Mouse (Mus musculus): ENCODE data around the gene Fam171a2.

The Fam171a2 gene

DNA sequence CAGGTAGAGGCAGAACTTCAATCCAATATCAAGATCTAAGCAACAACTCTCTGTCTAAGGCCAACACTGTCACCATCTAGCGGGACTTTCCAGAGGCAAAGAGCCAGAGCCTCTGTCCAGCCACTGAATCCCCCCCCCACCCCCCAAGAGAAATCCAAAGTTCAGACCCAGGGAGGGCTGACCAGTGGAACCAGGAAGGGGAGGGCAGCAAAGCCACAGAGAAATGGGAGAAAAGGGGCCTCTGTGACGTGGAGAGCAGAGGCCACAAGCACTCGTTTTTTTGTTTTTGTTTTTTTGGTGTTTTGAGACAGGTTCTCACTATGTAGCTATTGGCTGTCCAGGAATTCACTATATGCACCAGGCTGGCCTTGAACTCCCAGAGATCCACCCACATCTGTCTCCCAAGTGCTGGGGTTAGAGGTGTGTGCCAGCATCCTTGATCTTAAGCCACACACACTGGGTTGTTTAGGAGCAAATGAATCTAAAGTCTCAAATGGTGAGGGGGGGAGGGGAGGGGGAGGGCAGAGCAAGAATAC lies 37.6 kb downstream of the Fam171a2 start:
- no peak for DNase-seq (ENCODE audit: low spot score)

DNA sequence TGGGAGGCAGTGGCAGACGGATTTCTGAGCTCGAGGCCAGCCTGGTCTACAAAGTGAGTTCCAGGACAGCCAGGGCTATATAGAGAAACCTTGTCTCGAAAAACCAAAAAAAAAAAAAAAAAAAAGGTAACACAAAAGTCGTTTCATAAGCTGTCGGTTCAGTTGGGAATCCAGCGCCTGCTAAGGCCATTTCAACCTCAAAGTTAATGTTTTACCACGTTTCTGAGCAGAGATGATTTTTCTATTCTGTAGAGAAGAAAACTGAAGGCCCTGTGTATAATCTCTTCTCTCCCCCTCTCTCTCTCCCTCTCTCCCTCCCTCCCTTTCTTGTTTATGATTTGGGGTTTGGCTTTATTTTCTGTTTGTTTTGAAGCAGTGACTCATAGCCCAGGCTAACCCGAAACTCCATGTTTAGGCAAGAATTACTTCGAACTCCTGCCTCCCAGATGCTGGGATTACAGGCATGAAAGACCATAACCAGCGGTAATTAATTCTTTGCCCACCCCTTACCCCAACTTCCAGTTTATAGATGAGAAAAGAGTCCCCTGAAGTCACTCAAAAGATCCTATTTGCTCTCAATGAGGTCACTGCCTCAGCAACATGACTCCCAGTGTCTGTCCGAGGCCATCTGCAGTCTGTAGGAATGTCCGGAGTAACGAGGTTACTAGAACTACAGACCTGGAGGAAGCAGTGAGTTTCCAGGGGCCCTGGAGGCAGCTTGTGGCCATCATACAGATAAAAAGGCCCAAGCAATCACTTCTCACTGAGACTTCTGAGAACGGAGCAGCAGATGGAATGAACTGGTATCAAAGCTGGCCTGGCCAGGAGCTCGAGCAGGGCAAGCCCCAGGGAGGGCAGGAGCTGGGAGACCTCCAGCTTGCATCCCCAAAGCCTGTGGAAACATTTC lies 38.3 kb downstream of the Fam171a2 start:
- no peak for DNase-seq (ENCODE audit: low spot score)

DNA sequence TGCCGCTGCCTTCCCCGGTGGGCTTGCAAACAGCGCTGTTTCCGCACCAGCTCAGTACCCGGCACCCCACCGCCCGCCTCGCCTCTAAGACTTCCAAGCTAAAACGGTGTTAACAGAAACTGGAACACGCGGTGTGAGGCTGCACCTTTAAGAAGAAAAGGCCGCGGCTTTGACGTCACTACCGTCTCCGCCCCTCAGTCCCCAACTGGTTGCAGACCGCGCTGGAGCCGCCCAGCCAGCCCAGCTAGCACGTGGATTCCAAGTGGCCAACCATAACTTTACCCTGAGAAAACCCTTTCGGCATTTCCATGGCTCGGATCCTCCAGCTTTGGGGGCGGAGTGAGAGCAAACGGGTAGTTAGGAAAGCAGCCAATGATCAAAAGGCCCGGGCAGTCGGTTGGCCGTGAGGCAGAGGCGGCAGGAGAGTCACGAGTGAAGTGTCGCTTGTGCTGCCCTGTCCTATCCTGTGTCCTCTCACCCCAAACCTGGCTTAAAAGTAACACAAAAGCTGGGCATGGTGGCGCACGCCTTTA lies 39.1 kb downstream of the Fam171a2 start:
- peak; percentile 97 for DNase-seq (ENCODE audit: low spot score)

DNA sequence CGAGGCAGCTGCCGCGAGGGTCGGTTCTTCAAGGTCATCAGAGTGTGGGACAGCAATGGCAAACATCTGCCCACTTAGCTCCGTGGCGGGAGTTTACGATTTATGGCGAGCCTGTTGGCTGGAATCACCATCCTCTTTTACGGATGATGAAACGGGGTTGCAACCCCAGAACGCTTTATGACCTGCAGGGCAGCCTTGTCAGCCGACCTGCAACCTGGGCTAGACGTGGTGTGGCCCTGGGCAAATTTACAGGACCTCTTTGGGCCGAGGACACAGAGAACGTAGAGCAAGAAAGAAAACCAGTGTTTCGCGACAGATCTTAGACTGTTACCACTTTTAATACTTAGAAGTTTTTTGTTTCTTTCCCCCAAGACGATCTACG lies 39.7 kb downstream of the Fam171a2 start, which contains the start of gene Slc25a39:
Gene Slc25a39, minus strand, starts transcription at position 113 of the 382 bp plus-strand sequence.
- no peak for DNase-seq (ENCODE audit: low spot score)

DNA sequence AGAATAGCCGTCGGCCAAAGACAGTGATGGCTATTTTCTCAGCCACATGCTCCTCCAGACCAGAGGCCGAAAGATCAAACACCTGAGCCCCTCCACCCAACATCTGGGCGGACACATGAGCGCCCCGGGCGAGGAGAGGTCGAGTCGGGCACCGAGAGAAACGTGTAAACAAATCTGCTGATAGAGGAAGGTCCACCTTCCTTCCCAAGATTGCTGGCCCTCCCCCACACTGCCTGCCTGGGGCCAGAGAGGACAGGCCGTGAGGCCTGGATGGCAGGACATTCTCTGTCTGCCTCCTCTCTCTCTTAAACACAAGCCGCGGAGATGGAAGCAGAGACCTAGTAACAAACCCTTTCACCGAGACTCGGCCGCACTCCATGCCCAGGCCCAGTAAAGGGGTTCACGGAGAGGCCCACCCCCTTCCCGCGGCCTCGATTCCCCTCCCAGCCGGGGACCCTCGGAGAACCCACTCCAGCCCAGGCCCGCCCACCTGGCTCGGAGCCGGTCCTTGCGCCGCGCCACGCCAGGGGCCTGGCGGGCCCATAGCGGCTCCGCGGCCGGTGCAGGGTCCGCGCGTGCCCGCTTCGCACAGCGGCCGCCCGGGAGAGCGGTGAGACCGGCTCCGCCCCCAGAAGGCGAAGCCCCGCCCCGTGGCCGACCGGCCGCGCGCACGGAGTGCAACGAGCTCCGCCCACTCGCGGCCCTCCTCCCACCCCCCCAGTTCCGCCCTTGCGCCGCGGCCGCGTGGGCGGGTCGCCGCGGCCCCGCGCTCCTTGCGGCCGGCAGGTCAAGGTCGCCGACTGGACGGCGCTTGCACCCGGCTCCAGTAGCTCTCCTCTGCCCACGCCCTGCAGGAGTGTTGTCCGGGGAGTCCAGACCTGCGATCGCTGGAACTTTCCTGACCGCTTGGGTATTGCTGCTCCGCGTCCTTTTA lies 40.3 kb downstream of the Fam171a2 start:
- DNase-seq (ENCODE audit: low spot score), result peak; percentile 88

DNA sequence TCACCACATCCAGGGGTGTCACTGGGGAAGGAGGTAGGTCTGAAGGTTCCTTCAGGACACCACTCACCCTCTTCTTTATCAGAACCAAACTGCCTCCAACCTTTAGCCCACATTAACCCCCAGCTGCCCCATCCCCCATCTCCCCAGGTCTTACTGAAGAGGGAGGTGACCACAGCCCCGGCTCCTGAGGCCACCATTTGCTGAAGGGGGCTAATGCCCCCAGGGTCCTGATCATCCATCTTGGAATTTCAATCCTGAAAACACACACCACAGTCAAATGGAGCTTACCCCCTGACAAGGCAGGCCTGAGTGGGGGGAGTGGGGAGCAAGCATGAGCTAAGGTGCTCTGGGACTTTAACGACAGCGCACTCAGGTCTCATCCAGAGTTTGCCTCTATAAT lies 41.1 kb downstream of the Fam171a2 start:
- no peak for DNase-seq (ENCODE audit: low spot score)

DNA sequence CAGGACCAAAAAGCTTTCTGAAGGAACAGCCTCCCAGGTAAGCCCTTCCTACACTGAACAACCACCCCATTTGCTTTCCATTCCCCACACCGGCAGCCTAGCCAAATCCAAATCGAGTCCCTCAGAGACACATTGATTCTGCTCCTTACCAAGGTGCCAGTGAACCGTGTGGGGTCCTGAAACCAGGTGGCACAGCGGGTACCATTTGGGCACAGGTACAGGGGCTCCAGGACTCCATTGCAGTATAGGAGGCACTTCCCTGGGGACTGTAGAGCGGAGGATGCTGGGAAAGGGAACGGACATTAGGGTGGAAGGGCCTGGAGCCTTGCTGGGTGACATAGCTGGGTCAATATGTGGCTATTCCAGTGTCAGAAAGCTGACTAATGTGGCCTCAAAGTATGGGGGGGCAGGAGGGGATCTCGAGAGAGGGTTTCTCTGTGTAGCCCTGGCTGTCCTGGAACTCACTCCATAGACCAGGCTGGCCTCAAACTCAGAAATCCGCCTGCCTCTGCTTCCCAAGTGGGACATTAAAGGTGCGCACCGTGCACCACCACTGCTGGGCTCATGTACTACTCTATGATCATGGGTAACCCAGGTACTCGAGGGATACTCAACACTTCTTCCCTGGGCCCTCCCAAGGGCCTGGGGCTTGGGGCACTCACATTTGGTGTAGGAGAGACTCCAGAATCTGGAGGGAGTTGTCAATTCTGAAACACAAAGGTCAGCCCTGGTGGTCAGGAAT lies 41.8 kb downstream of the Fam171a2 start:
- no peak for DNase-seq (ENCODE audit: low spot score)

DNA sequence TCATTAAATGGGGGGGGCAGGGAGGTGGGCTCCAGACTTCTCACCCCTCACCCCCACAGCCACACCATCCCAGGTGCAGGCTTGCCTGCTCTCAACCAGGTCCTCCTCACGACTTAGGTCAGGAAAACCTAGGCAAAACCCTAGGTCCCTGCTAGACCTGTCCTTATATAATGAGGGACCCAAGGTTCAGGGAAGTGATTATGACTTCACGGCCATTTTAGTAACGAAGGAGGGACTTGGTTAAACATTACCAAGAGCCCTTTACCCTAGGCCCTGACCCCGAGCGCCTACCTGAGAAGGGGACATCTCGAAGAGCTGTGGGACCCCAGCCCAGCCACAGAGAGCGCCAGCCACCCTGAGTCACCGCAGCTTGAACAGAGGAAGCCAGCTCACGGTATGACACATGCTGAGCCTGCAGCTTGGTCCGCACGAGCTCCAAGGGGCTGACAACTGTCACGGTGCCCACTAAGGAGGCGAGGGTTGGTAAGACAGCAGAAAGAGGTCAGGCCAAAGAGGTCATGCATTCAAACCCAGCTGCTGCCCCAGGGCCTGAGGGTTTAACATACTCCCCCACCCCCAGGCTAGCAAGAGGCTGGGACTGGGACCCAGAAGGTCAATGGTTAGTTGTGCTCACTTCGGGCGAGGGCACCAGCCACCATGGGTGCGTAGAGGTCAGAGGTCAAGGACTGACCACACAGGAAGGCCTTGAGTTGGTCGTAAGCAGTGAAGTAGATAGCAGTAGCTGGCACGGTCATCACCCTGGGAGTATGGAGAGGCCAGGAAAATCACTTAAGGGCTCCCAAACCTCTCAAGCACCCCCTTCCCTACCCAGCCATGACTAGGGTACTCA lies 43.1 kb downstream of the Fam171a2 start:
- no peak for DNase-seq (ENCODE audit: low spot score)

DNA sequence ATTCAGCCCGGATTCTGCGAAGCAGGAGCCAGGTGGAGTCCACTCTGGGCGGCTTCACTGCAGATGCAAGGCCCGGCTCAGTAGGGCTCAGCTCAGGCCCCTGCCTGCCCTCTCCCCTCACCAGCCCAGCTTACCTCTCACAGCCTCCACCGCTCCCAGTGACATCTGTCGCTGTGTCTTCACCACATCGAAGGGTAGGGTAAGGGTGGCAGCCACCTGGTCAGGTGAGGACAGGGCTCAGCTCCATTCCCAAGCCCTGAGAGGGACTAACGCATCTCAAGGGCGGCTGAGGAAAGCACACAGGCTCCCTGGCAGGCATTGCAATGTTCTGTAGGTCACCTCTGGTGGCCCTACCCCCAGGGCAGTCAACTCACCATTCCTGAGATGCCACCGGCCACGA lies 43.8 kb downstream of the Fam171a2 start:
- no peak for DNase-seq (ENCODE audit: low spot score)

DNA sequence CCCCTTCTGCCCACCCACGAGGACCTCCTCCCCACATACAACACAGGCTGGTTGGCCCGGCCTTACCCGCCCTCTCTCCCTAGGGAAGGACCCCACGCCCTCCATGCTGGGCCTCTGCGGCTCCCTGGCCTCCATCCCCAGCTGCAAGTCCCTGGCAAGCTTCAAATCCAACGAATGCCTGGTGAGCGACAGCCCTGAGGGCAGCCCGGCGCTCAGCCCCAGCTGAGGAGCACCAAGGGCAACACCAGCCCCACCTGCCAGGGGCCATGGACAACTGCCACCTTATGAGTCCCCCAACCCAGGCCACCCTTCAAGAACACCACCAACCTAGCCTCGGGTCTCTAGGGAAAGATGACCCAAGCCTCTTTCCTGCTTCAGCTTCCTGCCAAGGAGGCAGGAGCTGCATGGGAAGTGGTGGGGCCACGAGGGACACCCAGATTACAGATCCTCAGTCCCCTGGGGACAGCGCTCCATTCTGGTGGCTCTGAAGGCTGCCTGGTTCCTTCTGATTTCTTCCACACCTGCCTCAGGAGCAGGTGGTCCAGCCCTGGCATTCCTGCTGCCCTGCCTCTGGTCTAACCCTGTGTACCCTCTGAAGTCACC lies 45.5 kb downstream of the Fam171a2 start:
- no peak for DNase-seq (ENCODE audit: low spot score)

DNA sequence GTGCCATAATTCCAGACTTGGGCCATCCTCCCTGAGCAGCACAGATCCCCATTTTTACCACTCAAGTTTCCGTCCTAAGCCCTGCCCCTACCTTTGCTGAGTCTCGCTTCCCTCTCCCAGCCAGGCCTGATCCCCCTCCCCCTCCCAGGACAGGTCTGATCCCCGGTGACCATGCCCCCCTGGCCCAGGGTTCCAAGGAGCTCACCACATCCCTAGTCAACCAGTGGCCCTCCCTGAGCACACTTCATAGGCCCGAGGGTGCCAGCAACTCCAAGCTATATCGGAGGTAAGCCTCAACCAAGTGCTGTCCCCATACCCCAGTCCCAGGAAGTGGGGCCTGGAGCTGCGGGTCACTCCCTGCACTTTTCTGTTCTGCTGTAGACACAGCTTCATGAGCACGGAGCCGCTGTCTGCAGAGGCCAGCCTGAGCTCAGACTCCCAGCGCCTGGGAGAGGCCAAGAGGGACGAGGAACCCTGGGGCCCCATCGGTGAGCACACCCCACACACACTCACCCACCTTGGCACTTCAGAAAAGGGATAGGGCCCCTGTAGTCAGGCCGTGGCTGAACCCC lies 46.9 kb downstream of the Fam171a2 start:
- no peak for DNase-seq (ENCODE audit: low spot score)

DNA sequence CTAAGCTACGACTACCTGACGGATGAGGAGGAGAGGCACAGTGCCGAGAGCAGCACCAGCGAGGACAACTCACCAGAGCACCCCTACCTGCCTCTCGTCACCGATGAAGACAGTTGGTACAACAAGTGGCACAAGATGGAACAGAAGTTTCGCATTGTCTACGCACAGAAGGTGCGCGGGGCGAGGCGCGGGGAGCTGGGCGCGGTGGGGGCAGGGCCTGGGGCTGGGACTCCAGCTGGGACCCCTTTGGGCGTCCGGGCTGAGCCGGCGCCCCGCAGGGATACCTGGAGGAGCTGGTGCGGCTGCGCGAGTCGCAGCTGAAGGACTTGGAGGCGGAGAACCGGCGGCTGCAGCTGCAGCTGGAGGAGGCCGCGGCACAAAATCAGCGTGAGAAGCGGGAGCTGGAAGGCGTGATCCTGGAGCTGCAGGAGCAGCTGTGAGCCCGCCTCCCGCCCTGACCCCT lies 47.8 kb downstream of the Fam171a2 start:
- DNase-seq (ENCODE audit: low spot score), result no peak

DNA sequence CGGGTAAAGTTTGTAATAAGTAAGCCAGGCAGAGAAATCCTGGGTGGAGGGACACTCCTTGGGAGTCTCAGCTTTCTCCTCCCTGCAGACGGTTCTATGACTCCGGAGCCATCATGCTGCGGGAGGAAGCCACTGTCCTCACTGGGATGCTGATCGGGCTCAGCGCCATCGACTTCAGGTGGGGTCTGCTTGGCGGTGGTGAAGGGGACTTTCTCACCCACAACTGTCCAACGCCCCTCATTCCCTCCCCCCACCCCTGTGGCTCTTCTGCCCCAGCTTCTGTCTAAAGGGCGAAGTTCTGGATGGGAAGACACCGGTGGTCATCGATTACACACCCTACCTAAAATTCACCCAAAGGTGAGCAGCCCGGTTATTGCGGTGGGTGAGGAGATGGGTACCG lies 48.4 kb downstream of the Fam171a2 start:
- DNase-seq (ENCODE audit: low spot score), result no peak

DNA sequence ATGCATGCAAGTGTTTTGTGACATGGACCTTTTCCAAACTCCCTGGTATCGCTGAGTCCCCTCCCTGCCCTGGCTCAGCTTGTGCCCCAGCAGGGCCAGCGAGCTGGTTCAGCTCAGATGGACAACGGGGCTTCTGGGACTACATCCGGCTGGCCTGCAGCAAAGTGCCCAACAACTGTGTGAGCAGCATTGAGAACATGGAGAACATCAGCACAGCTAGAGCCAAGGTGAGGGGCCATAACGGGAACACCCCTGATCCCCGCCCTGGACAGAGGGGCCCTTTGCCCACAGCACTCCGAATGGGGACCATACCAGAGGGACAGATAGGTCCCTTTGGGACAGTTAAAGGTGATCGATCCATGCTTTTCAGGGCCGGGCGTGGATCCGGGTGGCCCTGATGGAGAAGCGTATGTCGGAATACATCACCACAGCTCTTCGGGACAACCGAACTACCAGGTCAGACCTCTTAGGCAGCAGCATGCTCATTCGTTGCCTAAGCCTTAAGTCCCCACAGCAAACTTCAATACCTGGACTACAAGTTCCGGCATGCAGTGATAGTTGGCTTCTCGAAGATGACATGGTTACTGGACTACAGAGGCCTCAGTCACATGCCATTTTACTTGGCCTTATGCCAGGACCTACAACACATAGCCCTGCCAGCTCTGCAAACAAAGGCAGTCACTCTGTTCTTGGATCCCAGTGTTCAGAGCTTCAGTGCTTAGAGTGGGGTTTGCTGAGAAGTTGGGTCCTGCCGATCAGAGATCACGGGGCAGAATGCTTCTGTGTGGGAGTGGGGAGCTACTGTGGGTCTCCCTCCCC lies 49.3 kb downstream of the Fam171a2 start:
- no peak for DNase-seq (ENCODE audit: low spot score)

DNA sequence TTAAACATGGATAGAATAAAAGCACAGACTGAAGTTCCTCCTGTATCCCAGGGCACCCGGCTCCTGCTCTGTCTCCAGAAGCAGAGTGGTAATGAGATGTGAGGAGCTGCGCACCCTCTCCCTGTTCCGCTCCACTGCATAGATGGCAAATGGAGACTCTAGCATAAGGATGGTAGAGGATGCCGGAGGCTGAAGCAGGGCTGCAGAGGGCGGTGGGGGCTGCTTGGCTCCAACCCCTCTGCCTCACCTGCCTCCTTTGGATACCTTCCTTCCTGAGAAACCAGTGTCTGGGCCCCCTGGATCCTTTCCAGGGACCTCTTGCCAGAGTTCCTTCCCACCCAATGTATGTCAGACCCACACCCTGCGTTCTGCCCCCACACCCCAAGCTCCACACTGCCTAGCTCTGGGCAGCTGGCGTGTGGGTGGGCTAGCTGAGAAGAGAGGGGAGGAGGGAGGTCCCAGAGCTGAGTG lies 50.8 kb downstream of the Fam171a2 start:
- DNase-seq (ENCODE audit: low spot score), result no peak

DNA sequence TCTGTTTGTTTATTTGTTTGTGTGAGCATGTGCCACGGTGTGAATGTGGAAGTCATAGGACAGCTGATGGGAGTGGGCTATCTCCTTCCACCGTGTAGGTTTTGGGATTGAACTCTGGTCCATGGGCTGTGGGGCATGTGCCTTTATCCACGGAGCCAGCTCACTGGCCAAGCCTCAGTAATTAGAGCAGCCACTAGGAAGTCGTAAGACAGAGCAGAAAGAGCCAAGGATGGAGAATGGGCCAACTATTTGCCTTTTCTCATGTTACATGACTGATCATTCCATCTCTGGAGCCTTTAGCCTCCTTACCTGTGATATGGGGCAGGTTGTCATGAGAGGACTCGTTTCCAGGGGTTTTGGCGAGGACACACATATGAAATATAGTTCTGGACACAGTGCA lies 51.2 kb downstream of the Fam171a2 start:
- DNase-seq (ENCODE audit: low spot score), result no peak

DNA sequence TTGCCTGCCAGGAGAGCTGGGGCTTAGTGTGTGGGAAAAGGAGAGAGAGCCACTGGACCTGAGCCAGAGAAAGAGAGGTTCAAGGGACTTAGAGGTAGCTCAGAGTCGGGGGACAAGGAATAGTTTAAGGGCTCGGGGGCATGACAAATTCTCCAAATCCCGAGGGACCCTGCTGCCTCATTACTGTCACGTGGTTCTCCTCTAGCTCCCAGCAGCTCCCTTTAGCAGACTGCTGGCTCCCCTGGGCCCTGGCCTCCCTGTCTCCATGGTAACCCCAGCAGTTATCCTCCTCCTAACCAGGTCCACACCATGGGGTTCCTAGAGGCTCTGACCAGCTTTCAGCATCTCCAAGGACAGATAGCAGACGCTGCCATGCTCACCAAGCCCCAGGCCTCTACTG lies 52.2 kb downstream of the Fam171a2 start:
- no peak for DNase-seq (ENCODE audit: low spot score)

DNA sequence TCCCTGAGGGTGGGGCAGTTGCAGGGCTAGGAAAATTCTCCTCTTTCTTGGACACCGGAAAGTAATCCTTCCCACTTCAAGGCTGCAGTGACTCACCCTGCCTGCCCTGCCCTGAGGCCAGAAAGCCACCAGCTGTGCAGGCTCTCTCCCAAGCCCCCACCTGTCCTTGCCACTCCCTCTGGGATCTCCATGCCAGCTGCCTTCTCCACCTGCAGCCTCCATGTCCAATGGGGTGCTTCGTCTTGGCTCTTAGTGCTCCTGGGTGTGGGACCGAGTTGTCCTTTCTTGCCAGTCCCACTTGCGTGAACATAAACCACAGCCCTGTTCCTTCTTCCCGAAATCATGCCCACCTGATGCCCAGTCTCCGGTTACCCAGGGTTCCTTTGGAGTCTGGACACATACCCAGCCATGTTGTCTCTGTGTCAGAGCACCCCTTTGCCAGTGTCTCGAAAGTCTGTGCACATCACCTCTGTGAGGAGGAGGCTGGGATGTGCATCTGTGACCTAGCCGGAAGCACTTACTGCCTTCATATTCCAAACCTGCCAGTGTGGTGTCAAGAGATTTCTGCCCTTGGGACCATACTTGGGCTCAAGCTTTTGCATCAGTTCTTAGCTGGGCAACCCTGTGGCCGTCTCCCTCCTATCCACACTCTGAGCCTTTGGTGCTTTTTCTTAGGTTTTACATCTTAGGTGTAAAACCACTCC lies 52.9 kb downstream of the Fam171a2 start:
- no peak for DNase-seq (ENCODE audit: low spot score)

Data from ovary, adult 18-20 months (tissue).